Mouse (Mus musculus): ENCODE results near the gene Zfp553.

Zfp553 gene

GRCm38 (mm10) chr7:127273925-127274789 lies 41.3 kb downstream of the Zfp553 start, which contains the start of gene Sephs2:
Sephs2 (minus strand) TSS chr7:127274055.
- peak; percentile 93 for DNase-seq

GRCm38 (mm10) chr7:127276519-127276961 lies 43.7 kb downstream of the Zfp553 start:
- DNase-seq: no peak

- DNase-seq: peak; percentile 67
These were observed 45.5 kb downstream of the Zfp553 start for GRCm38 (mm10) chr7:127278311-127278710.

DNA sequence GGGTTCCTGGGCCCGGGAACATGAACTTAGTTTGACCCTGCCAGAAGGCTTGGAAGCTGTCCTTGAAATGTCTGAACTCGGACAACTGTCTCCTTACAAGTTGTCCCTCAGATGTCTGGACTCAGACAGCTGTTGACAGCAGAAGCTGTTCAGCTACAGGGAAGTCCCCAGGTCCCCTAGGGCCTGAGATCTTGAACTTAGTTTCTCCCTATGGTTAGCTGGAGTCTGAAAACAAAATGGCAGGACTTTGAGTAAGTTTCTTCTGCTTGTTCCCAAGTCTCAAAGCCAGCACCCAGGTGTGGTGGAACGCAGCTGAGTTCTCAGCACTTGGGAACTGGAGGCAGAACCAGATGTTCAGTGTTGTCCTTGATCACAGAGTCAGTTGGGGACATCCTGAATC lies 47.2 kb downstream of the Zfp553 start:
- DNase-seq: no peak

DNA sequence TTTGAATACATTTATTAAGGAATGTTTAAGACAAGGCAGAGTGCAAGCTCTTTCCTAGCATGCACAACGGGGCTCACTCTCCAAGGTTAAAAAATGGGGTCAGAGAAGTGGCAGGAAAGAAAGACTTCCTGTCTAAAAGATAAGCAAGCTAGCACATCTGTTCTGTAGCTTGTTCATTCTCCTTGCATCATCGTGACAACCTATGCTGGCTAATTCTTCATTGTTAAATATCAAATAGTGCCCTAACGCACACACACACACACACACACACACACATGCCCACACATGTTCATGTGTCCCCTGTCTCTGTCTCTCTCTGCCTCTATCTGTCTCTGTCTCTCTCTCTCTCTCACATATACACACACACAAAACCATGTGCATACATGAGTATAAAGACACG lies 48.3 kb downstream of the Zfp553 start:
- DNase-seq: no peak

DNA sequence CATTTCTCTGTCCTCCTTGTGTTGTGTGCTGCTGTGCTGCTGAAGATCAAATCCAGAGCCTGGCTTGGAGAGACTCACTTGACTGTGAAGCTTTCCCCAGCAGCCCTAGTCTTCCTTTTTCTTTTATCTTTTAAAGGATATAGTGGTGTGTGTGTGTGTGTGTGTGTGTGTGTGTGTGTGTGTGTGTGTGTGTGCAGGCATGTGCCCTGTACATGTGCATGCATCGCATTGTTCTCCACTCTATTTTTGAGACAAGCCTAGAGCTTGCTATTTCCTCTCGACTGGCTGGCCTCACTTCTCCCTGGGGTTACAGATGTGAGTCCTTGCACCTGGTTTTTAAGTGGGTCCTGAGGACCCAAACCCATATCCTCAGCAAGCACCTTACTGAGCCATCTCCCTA lies 49.3 kb downstream of the Zfp553 start:
- no peak for DNase-seq

DNA sequence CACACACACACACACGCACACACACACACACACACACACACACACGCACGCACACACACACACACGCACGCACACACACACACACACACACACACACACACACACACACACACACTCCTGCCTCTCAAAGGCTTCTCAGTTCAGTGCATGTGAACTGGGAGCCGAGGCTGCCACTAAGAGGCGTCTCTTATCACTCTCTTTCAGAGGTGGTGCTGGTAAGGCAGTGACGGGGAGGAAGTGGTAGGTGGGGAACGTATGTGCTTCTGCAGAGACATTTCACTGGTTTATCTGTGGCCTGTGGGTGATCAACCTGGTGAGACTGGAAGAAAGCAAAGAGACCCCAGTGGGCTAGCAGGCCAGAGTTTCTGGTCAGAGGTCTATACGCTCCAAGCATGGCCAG lies 52.3 kb downstream of the Zfp553 start:
- DNase-seq: no peak
